ENCODE assay signal across 8 mouse cellular contexts in genomic region chr8:105533892-105534329, GRCm38 (mm10). TPM values are rescaled to one million over a fixed set of nuclear protein-coding genes. Genes with fewer than 3 reads are reported as not detected.
DNase-seq lines count a peak whose midpoint lies in the region; ATAC-seq and TF ChIP-seq lines count a peak whose summit lies in the region.

No protein-coding gene starts in this region.

- H3K27ac ChIP-seq in intestine, postnatal 0 days (ENCODE audit: low read depth, low read length), result peak overlapping the region; percentile 70; the same call in 1 of the 2 replicates
- peak overlapping the region; percentile 73 for H3K27ac ChIP-seq in liver, embryonic 12.5 days
- H3K27ac ChIP-seq in thymus, adult 2 months (ENCODE audit: control insufficient read depth, insufficient read depth, low read length), result no peak overlapping the region

- TF ChIP-seq CTCF in intestine, postnatal 0 days (IDR thresholded peaks at IDR 0.05; ENCODE audit: low read depth), result peak; percentile 91
- TF ChIP-seq CTCF in thymus, adult 2 months (IDR thresholded peaks at IDR 0.05; ENCODE audit: borderline replicate concordance, control insufficient read depth, extremely low read depth, insufficient read depth, low read length, poor library complexity), result peak; percentile 57; the same call in 1 of the 2 replicates

- no peak overlapping the region for H3K9ac ChIP-seq in intestine, postnatal 0 days (ENCODE audit: low read depth, low read length)
- H3K9ac ChIP-seq in liver, embryonic 12.5 days, result 0 out of 2 replicates have a peak overlapping the region, but pooled peaks have one; percentile 22

- no peaks in the 10 kb centered on the region for H3K9me3 ChIP-seq in intestine, postnatal 0 days (ENCODE audit: control insufficient read depth)
- no peaks in the 10 kb centered on the region for H3K9me3 ChIP-seq in liver, embryonic 12.5 days (replicated peaks)

- H3K4me3 ChIP-seq in intestine, postnatal 0 days (ENCODE audit: low read depth, low read length), result no peak overlapping the region
- H3K4me3 ChIP-seq in liver, embryonic 12.5 days, result no peak overlapping the region
- H3K4me3 ChIP-seq in thymus, adult 2 months (ENCODE audit: control insufficient read depth, insufficient read depth, low read length), result no peak overlapping the region

- peak; percentile 89 for ATAC-seq in common myeloid progenitor, adult 5-6 weeks (replicated peaks; ENCODE audit: low read depth, poor library complexity, severe bottlenecking)
- ATAC-seq in intestine, postnatal 0 days, result peak; percentile 34; the same call in 1 of the 2 replicates
- peak; percentile 72 for ATAC-seq in liver, embryonic 12.5 days

- H3K4me2 ChIP-seq in intestine, postnatal 0 days (replicated peaks; ENCODE audit: low read depth), result no peak overlapping the region
- H3K4me2 ChIP-seq in liver, embryonic 12.5 days, result no peak overlapping the region

- no peak for TF ChIP-seq POLR2A in thymus, adult 2 months (IDR thresholded peaks at IDR 0.05; ENCODE audit: control insufficient read depth, extremely low read depth, insufficient read depth, low read length, poor library complexity)

- intact Hi-C loops in gastrocnemius, postnatal 36 days (cut with DNase I), result loop anchor here (2.0 to 5.0 kb wide), 2 partner anchors 15 to 52 kb away; partner anchors contain the start of gene Hsd11b2

- peaks cover 53% of the 10 kb centered on the region for H3K36me3 ChIP-seq in intestine, postnatal 0 days (ENCODE audit: control insufficient read depth, insufficient read depth)
- H3K36me3 ChIP-seq in liver, embryonic 12.5 days, result peaks cover 63% of the 10 kb centered on the region
- peaks cover 37% of the 10 kb centered on the region; the same call in 1 of the 2 replicates for H3K36me3 ChIP-seq in thymus, adult 2 months (ENCODE audit: control insufficient read depth, insufficient read depth, low read length)

- 0% methylated on average over 1 of the region's 1 CpGs for WGBS in intestine, postnatal 0 days
- 15% methylated on average over 1 of the region's 1 CpGs for WGBS in liver, embryonic 12.5 days (ENCODE audit: insufficient replicate concordance)
- WGBS in thymus, adult 2 months, result 8% methylated on average over 1 of the region's 1 CpGs

- no peaks in the 10 kb centered on the region for H3K27me3 ChIP-seq in intestine, postnatal 0 days (replicated peaks; ENCODE audit: control insufficient read depth, insufficient read depth, low read length)
- no peaks in the 10 kb centered on the region for H3K27me3 ChIP-seq in liver, embryonic 12.5 days (replicated peaks)
- H3K27me3 ChIP-seq in thymus, adult 2 months (ENCODE audit: control insufficient read depth, insufficient read depth, low read length), result no peaks in the 10 kb centered on the region

- H3K4me1 ChIP-seq in intestine, postnatal 0 days (replicated peaks; ENCODE audit: control insufficient read depth, insufficient read depth, low read length), result 0 out of 2 replicates have a peak, but pooled peaks cover 3% of the 10 kb centered on the region
- peaks cover 44% of the 10 kb centered on the region for H3K4me1 ChIP-seq in liver, embryonic 12.5 days
- H3K4me1 ChIP-seq in thymus, adult 2 months (replicated peaks; ENCODE audit: control insufficient read depth, insufficient read depth, low read length), result no peaks in the 10 kb centered on the region

- DNase-seq in 3T3-L1 (ENCODE audit: low read depth, low spot score) (peak; percentile 91), NIH3T3 (ENCODE audit: low read depth) (peak; percentile 86)
- peak; percentile 57 to 68 for DNase-seq in gastrocnemius, postnatal 36 days
- peak; percentile 30 to 67 for DNase-seq in natural killer cell, adult 2 months (ENCODE audit: low spot score in 2 of 2)
- peak; percentile 81 for DNase-seq in thymus, adult 2 months

RNA-seq across cellular contexts. Expression of gene Hsd11b2, which starts 15.4 kb away (rescaled TPM):
- total RNA-seq in common myeloid progenitor, adult 5-6 weeks (2017), result not detected in 2 replicates
- total RNA-seq in gastrocnemius, postnatal 36 days (2021), result under 1 TPM in 1 of 2 experiments, not detected in 1; 0.22 TPM
- 1.1 and 4.1 TPM in 2 replicates for polyA plus RNA-seq in intestine, postnatal 0 days (2015; fragmentation: Nextera tagmentation; extraction: Ambion mirVana)
- 6.0 and 6.7 TPM in 2 replicates for polyA plus RNA-seq in liver, embryonic 12.5 days (2016; fragmentation: Nextera tagmentation; extraction: Ambion mirVana)
- polyA plus RNA-seq in thymus, adult 2 months (2012; rRNA removed), result 0.46 and 0.90 TPM in 2 replicates

RNA-seq across cellular contexts. Expression of gene Atp6v0d1, which starts 31.9 kb away (rescaled TPM):
- 27.5 and 33.4 TPM in 2 replicates for total RNA-seq in common myeloid progenitor, adult 5-6 weeks (2017)
- total RNA-seq in gastrocnemius, postnatal 36 days (2021), result 10 to 100 TPM; 37.3 to 40.9 TPM
- 140 and 151 TPM in 2 replicates for polyA plus RNA-seq in intestine, postnatal 0 days (2015; fragmentation: Nextera tagmentation; extraction: Ambion mirVana)
- 47.2 and 51.0 TPM in 2 replicates for polyA plus RNA-seq in liver, embryonic 12.5 days (2016; fragmentation: Nextera tagmentation; extraction: Ambion mirVana)
- 112 and 119 TPM in 2 replicates for polyA plus RNA-seq in thymus, adult 2 months (2012; rRNA removed)

RNA-seq across cellular contexts. Expression of gene Zdhhc1, which starts 37.2 kb away (rescaled TPM):
- 2.4 and 3.5 TPM in 2 replicates for total RNA-seq in common myeloid progenitor, adult 5-6 weeks (2017)
- total RNA-seq in gastrocnemius, postnatal 36 days (2021), result 1 to 10 TPM; 8.1 to 8.3 TPM
- polyA plus RNA-seq in intestine, postnatal 0 days (2015; fragmentation: Nextera tagmentation; extraction: Ambion mirVana), result 6.4 and 7.1 TPM in 2 replicates
- polyA plus RNA-seq in liver, embryonic 12.5 days (2016; fragmentation: Nextera tagmentation; extraction: Ambion mirVana), result 4.0 and 4.6 TPM in 2 replicates
- 22.3 and 23.5 TPM in 2 replicates for polyA plus RNA-seq in thymus, adult 2 months (2012; rRNA removed)

Comparison
In these comparisons a context has a peak if more than half of its experiments do, and no peak if none do; other contexts are left out.
1. ATAC-seq: peak in every context shown above with its lines; median percentile 89 in common myeloid progenitor, adult 5-6 weeks; 72 in liver, embryonic 12.5 days; 34 in intestine, postnatal 0 days.